Mouse (Mus musculus) gastrocnemius, postnatal 36 days (tissue): ENCODE results near the gene Arl13b. TPM values are rescaled to one million over a fixed set of nuclear protein-coding genes. Genes with fewer than 3 reads are reported as not detected.

Experiments used
- DNase-seq, 2 experiments: peaks; one replicate each; pipeline ENCODE4 v3.0.0; 2022
- intact Hi-C: fragments of 180-260 bp; cut with DNase I; formaldehyde crosslinking; loops from one replicate; pipeline ENCODE4 v1.15.1; 2025
- long read RNA-seq, 2 experiments: library from polyadenylated mRNA; stranded (forward); transcript quantifications; one replicate each; pipeline ENCODE4 v2.0.0; 2021
- total RNA-seq, 2 experiments: library from RNA; stranded (reverse); gene quantifications; 2 replicates each; pipeline ENCODE4 v1.2.3; 2021

Gene Arl13b
- total RNA-seq: 1 to 10 TPM; 2.7 to 3.3 TPM
- long read RNA-seq, experiment 1: 0 reads
- long read RNA-seq, experiment 2: 0 reads

DNA sequence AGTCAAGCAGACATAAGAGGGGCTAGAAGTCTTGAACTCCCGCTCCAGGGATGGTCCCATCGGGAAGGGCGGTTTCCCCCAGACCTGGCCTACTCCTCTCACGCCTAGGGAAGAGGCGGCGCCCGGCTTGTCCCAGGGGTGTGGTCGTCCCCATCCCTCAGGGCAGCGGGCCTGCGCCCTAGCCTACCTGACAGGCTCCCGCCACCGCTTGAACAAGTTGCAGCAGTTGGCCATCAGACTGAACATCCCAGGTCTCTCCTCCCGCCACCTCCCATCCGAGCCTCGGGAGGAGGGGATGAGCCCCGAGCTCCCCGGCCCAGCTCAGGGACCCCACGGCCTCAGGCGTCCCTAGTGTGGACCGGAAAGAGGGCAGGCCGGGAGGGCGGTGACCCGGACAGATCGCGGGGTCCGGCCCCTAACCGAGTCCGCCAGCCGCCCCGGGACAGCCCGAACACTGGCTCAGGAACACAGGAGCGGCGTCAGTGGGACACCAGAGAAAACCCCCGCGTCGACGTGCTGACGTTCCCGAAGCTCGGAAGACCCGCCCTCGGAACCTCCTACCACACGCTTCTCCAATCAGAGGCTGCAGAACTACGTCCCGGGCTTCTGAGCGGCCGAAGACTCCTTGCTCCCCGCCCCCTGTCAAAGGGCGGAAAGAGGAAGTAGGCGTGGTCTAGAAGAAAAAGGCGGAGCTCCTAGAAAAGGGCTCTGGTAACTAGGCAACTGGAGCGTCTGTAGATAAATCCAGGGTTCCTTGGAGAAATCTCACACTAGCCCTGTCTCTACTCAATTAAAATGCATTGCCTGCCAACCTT, at the start of gene Arl13b:
Gene Arl13b (minus strand): TSS at position 543 of the 815 bp plus-strand sequence.
- DNase-seq: peak; percentile 81 to 90
- intact Hi-C loops: no loop called here

DNA sequence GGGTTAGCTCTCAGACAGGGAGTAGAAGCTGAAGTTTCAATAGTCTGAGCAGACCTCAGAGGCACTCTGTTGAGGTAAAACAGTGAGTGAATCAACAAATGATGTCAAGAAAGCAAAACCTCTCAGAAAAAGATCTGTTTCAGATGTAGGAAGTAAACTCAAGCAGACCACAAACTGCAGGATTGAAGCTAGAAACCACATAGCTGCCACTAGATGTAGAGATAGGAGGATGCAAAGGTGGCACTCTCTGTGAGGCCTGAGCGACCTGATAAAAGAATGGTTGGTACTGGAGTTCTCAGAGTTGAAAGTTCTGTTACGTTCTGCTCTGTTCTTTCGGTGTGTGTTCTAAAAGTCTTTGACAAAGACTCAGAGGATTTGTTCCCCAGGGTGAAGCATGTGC, 49.0 kb upstream of the Arl13b start:
- DNase-seq: no peak
- intact Hi-C loops: no loop called here

DNA sequence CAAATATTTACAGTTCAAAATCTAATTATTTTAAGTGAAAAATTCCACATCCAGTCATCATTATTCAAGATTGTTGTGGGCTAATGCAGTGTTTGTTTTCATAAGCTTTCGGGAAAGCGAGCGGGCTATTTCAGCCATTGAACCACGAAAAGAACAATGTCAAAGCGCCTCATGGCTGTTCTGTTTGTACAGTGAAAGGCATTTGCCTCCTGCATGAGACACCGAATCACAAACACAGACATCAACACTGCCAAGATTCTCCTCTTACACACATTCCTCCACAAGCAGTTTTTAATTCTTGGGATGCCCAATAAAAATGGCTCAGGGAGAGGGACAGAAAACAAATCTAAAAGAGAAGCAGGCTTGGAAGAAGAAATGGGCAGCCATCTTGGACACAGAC, 27.2 kb upstream of the Arl13b start:
- intact Hi-C loops: no loop called here
- DNase-seq: no peak

DNA sequence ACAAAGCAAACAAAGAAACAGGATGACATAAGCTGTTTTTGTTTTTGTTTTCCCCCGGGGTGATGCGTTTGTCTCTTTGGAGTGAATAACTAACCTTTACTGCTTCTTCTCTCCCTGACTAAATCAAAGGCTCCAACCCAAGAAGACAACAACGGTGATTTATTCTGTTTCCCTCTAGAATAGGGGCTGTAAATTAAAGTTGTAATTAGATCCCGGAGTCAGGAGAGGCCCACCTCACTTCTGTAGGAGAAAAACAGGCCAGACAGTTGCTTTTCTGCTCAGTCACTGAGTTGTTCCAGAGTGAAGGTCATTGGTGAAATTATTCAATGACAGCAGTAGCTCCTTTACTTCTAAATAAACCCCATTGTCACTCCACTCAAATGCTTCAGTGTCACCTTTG, 26.3 kb upstream of the Arl13b start:
- intact Hi-C loops: no loop called here
- DNase-seq: no peak

DNA sequence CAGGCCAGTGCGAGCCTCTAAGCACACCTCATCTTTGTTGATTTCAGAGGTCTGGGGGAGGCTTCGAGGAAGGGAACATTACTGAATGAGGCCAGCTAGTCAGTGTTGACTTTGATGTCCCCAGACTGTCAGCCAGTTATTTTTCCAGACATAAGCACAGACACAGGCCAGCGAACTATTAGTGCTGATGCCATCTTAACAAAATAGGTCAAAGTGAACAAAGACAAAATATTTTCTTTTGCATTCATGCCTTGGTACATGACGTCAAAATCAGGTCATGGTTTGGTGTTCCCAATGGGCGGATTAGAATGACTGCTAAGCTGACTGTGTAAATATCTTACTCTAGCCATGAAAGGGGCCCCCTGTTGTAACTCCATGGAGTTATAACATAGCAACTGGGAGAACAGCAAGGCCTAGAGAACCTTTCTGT, 25.9 kb upstream of the Arl13b start:
- DNase-seq: no peak

DNA sequence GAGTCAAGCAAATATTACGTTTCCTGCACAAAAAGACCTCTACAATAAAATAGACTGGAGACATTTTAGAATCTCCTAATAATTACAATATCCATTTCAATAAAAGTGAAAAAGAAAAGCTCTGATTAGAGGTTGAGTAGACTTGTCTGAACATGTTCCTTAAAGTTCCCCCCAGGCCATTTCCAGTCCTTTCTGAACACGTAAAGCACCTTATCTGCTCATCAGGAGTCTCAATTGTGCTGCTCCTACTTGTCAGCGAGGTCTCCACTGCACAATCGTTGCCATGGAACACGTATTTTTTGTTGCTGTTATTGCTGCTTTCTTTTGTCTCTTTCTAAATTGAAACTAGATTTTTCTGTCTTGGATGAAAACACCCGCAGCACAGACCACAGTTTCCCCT, 14.6 kb upstream of the Arl13b start:
- DNase-seq: no peak
- intact Hi-C loops: no loop called here

More for the DNA sequence above, 25.9 kb upstream of the Arl13b start:
- intact Hi-C loops: no loop called here

DNA sequence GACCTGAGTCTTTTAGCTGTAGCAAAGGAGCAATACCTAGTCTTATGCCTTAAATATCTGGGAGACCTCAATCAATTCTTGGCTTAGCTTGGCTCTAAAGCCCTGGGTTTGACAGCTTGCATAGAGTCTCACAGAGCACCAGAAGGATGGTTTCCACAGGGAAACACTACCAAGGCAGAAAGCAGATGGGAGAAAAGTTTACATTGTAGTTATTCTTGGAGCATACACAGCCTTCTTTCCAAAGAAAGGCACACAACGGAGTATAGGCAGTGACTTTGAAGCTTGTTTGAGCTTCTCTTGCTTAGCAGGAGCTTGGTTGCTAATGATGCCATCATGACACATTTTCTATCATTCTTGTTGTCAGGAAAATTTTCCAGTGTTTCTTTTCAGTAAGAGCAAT, 13.3 kb upstream of the Arl13b start:
- intact Hi-C loops: no loop called here
- no peak for DNase-seq

DNA sequence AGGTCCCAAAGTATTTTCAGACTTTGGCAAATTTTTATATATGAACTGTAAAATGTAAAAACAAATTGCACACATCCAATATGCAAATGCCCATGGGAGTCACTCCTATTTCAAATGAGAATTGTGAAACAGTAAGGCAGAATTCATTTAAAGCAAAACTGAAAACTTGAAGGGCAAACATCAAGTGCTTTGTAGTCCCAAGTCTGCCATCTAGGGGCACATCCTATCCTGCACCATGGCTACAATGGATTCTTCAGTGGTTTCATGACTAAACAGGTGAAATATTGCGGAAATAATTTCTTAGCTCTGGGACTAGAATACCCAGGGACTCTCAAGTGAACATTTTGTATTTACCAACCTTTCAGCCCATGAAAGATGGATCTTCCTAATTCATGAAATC, 11.2 kb upstream of the Arl13b start:
- no peak for DNase-seq
- intact Hi-C loops: no loop called here

DNA sequence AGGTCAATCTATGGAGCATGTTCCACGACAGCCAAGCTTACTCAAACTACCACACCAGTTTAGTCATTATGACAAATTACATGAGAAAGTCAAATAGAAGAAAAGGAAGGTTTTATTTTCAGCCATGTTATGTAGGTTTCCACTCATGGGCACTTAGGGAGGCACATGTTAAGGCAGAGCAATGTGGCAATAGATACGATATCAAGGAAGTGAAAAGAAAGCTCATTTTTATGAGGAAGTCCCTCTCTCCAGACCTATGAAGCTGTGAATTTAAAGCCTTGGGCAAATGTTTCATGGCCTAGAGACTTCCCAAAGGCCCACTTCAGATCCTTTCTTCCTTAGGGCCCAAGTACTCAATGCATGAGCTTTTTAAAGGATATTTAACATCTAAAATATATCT, 10.7 kb upstream of the Arl13b start:
- DNase-seq: no peak
- intact Hi-C loops: no loop called here

DNA sequence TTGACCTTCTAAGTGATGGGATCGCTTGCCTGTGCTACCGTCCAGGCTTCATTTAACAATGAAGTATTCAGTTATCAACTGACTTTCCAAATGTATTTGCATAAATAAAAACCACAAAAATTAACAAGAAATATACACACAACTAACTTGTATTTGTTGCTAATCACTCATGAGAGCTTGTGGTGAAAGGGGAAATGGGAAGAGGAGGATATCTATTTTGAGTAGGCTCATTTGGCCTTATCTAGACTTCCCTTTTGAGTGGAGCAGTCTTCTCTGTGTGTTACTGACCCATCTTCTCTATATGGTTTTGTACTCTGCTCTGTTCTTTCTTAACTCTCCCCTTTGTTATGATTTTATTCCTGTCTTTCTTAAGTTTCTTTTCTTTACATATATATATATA, 9.4 kb upstream of the Arl13b start:
- intact Hi-C loops: no loop called here

DNA sequence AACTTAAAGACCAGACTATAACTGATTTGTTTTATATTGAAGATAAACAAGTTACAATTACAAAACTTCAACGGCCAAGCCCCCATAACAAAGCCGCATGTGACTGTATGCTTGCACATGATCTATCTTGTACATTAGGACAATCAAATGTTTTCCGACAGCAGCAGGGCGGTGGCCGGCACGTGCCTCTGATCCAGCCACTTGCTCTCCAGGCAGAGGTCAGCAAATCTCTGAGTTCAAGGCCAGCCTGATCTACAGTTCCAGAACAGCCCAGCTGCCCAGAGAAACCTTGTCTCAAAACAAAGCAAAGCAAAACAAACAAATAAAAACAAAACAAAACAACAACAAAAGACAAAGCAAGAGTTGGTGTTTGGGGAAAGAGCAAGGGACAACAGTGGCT, 8.5 kb upstream of the Arl13b start:
- intact Hi-C loops: no loop called here
- DNase-seq: no peak

More for the DNA sequence above, 9.4 kb upstream of the Arl13b start:
- no peak for DNase-seq

DNA sequence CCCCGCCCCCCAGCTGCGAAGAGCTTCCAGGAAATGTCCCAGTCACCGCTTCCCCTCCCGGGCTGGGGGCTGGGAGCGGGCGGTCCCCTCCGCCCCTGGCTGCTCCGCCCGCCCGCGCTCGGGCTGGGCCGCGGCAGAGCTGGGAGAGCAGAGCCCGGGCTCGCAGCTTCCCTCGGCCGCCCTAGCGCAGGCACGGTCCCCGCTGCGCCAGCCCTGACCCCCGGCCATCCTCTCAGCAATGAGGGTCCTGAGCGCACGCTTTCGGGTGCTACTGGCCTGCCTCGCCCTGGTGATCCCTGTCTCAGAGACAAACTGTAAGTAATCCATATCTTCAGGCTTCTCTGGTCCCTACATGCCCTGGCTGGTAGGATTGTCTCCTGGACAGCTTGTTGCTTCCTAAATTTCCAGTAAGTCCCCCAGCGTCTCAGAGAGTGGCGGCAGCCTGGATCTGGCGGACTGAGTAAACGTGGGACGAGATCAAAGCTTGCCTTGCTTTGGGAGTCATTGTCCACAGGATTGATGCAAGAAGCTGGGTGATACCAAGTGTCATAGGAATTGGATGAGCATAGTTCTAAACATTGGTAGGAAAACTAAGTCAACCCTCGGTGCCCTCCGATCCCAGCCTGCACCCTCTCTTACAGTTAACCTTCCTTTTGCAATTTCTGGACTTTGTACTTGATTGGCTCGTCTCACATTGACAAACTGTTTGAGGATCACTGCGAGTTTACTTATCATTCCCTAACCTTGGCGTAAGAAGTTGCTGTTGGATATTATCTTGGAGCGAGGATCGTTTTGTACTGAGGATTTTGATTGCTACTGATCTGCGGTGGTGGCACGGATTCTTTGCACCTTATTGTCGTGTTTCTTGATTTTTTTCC, 7.6 kb upstream of the Arl13b start, which contains the start of gene Pros1:
Gene Pros1 (plus strand): TSS at position 117 of the 878 bp plus-strand sequence.
- DNase-seq: peak; percentile 55 to 64
- intact Hi-C loops: no loop called here

DNA sequence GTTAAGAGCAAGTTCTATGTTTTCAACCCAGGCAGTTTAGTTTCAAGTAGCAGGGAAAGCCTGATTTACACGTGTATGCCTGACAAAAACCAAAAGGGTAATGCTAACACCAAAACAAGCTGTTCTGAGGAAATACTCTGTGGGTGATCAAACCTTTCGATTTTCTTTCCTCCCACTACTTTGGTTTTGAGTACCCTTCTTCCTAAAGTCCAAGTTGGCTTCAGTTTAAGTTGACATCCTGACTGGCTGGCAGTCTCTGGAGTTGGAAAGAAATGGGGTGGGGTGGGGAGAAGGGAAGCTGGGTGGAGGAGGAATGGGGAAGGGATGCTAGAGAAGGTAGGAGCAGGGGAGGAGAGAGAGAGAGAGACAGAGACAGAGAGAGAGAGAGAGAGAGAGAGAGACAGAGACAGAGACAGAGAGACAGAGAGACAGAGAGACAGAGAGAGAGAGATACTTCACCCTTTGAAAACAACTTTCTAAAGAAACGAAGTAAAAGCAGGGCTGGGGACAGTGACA, 6.8 kb upstream of the Arl13b start:
- no peak for DNase-seq
- intact Hi-C loops: no loop called here

DNA sequence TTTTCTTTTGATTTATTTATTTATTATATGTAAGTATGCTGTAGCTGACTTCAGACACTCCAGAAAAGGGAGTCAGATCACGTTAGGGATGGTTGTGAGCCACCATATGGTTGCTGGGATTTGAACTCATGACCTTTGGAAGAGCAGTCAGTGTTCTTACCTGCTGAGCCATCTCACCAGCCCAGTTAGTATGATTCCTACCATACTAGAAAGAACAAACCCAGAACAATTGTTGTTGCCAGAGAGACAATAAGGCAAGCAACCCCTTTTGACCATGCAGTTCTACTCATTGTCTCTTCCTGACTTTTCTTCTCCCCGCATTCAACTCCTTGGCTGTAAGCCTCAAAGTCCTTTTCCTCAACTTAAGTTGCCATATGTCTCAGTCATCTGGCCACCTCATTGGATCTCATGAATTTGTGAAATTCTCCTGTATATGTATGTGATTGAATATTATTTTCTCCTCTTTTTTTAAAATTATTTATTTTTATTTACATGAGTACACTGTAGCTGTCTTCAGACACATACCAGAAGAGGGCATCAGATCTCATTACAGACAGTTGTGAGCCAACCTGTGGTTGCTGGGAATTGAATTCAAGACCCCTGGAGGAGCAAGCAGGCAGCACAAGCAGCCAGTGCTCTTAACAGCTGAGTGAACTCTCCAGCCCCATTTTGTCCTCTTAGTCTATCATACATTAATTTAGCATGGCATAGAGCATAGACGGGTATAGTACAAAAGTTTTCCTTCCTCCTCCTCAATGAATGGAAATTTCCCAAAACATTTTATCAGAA, 5.8 kb upstream of the Arl13b start:
- no peak for DNase-seq
- intact Hi-C loops: no loop called here

DNA sequence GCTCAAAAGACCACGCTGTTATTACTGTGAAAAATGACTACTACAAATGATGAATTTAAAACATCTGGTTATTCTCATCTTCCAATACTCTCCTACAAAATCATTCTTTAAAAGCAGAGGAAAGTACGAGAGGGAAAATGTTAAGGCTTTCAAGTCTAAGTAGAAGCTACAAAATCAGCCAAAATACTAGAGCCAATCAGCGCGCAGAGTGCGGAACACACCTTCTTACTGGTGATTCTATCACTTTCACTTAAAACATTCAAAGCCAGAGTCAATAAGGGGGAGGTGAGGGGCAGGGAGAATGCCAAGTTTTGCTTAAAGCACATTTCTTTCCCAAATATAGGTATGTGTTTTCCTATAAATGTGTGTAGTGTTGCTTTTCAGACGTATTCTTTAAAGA, 1.5 kb downstream of the Arl13b start:
- intact Hi-C loops: no loop called here

DNA sequence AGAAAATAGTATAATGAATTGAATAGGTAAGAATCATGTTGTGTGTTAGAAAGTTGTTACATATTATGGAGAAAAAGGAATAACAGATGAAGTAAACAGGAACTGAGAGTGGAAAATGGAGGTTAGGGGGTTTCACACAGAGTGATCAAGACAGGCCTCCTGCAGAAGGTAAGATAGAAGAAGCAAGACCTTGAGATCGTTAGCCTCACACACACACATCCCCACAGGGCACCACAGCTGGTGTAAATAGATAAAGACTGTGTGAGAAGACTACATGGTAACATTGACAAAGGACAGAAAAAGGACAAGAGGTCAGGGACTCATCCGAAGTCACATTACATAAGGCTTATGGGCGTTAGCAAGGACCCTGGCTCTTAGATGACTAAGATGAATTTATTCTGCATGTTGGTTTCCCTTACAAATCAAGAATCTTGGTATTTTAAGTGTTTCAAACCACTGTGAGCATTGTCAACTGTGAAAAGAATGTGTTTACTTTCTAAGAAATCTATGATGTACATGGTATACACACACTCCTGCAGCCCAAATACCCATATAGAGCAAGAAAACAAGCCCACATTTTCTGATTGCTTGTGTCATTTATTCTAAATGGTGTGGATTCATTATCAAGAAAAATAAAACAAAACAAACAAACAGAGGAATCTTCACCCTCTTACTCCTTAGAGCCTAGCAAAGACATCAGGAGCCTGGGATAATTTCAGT, 12.7 kb downstream of the Arl13b start:
- intact Hi-C loops: no loop called here
- no peak for DNase-seq

More for the DNA sequence above, 1.5 kb downstream of the Arl13b start:
- DNase-seq: no peak

DNA sequence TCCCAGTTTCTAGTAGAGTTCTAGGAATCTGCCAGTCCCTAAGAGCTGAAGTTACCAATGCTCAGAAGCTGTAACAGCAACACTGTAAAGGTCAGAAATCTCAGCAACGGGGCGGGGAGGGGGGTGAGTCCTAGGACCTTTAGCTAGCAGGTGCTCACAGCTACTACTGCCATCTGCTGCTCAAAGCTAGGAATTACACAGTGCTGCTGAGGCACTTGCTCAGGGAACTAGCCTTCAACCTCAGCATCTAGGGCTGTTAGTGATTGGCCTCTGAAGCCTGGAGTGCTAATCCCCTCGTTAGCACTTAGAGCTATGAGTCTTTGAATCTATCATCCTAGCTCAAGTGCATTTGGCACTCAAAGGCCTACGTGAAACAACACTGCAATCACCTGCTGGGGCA, 14.4 kb downstream of the Arl13b start:
- DNase-seq: peak in 1 of 2 experiments; percentile 5
- intact Hi-C loops: no loop called here

DNA sequence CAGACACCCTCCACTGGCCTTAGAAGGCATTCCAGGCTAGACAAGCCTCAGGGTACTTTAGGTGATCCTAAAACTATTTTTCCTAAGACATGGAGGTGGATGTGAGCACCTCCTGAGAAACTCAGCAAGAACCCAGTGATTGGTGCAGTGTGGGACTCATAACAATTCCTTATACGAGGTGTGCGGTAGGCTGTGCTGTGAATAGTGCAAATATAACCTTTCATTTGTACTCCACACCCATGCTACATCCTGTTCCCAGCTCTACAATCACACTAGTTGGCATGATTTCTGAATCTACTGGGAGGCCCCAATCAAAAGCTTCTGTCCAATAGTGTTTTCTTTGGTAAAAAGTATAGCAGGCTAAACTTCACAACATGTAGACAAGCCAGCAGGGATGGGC, 14.8 kb downstream of the Arl13b start:
- intact Hi-C loops: no loop called here
- no peak for DNase-seq

DNA sequence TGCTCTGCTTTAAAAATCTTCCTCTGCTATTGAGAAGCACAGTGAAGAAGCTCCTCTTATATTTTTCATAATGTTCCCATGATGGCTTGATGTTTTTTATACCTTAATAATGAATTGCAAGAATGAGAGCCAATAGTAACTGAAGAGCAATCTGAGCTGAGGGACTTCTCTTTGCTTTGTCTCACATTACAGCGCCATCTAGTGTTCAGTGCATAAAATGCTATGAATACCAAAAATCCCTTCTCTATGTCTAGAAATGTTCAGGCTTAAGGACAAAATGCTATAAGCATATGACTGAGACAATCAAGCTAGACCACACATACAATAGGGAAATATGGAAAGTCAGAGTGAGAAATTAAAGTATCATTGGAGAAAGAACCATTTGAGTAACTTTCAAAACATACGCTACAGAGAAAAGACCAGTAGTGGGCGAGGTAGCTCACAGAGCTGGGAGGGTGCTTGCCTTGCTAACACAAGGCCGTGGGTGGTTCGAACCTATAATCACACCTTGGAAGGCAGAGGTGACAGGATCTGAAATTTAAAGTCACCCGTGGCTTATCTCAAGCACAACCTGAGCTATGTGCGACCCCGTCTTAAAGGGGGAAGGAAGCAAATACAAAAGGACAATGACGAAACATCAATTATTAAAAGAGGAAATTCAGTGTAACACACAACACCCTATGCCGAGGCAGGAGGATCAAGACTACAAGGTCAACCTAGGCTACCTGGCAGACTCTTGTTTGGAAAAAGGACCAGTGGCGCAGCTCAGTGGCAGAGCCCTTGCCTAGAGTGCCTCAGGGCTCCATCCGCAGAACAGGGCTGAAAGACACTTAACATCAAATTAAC, 20.5 kb downstream of the Arl13b start:
- DNase-seq: no peak
- intact Hi-C loops: loop anchor here (5.0 kb wide), 1 partner anchor 44 kb away; no protein-coding TSS in a partner anchor
